Mouse (Mus musculus) heart, embryonic 13.5 days (tissue): Measurements from ENCODE around the gene Gif. TPM values are rescaled to one million over a fixed set of nuclear protein-coding genes. Genes with fewer than 3 reads are reported as not detected.

ENCODE experiments used
- ATAC-seq: fragments of 200-750 bp; cut with Nextera tagmentation; 2 replicates; pipeline ENCODE4 v1.8.0; 2017; ENCODE audit warnings: moderate TSS enrichment; ENCODE audit not compliant: insufficient number of reproducible peaks, low FRiP score, low TSS enrichment; ENCODE audit errors: extremely low read depth
- H3K27ac ChIP-seq: fragments of 300-500 bp; sonication (generic); replicated peaks from 2 replicates; pipeline ENCODE4 v1.5.1; 2015; ENCODE audit warnings: moderate library complexity, mild to moderate bottlenecking, inconsistent platforms
- H3K27me3 ChIP-seq: fragments of 300-500 bp; sonication (generic); replicated peaks from 2 replicates; pipeline ENCODE4 v1.6.1; 2015; ENCODE audit warnings: mild to moderate bottlenecking, inconsistent platforms
- H3K36me3 ChIP-seq: fragments of 300-500 bp; sonication (generic); 2 replicates; pipeline ENCODE4 v1.6.1; 2015; ENCODE audit warnings: mild to moderate bottlenecking, inconsistent platforms
- H3K4me1 ChIP-seq: fragments of 300-500 bp; sonication (generic); 2 replicates; pipeline ENCODE4 v1.6.1; 2015; ENCODE audit warnings: inconsistent platforms
- H3K4me2 ChIP-seq: fragments of 300-500 bp; sonication (generic); 2 replicates; pipeline ENCODE4 v1.6.1; 2015; ENCODE audit warnings: inconsistent platforms, mild to moderate bottlenecking, moderate library complexity
- H3K4me3 ChIP-seq: fragments of 300-500 bp; sonication (generic); 2 replicates; pipeline ENCODE4 v1.5.1; 2015; ENCODE audit warnings: moderate library complexity, mild to moderate bottlenecking, inconsistent platforms
- H3K9ac ChIP-seq: fragments of 300-500 bp; sonication (generic); 2 replicates; pipeline ENCODE4 v1.6.1; 2015; ENCODE audit warnings: inconsistent platforms, mild to moderate bottlenecking, moderate library complexity
- H3K9me3 ChIP-seq: fragments of 300-500 bp; sonication (generic); 2 replicates; pipeline ENCODE4 v1.6.1; 2016; ENCODE audit warnings: inconsistent platforms
- WGBS: fragments of 180-500 bp; shearing (Covaris S2); methylation state at CpG from one replicate; pipeline ENCODE4 v1.1.7; 2015; ENCODE audit warnings: mixed read lengths; 5-methylcytosine and 5-hydroxymethylcytosine counted together
- polyA plus RNA-seq: library from polyadenylated mRNA; unstranded; fragments of >200 nt; fragmentation: Nextera tagmentation; extraction: Ambion mirVana; gene quantifications from 2 replicates; pipeline ENCODE4 v1.2.1, GENCODE M21; 2015

The Gif gene
- polyA plus RNA-seq, 1 experiment from 2014 or later = not detected

DNA sequence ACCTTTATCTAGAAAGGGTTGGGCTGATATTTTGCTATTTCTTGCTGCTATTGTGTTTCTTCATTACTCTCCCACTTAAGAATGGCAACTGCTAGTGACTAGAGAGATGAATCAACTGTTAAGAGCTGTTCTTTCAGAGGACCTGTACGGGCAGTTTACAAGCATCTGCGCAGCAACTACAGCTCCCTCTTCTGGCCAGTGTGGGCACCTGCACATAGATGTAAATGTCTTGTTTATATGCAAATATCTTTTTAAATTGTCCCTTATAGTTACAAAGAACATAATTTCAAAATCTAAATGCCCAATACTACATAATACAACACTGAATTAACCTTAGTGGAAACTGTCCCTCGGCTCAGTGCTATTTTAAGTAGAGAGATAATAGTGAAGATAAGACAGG, 20.8 kb downstream of the Gif start:
- H3K36me3 ChIP-seq = peaks cover 11% of the 10 kb centered on the region
- H3K4me3 ChIP-seq = no peak overlapping the region
- H3K27ac ChIP-seq = no peak overlapping the region
- no peak overlapping the region for H3K9ac ChIP-seq
- H3K9me3 ChIP-seq = no peaks in the 10 kb centered on the region
- H3K4me1 ChIP-seq = peaks cover 8% of the 10 kb centered on the region
- H3K27me3 ChIP-seq = peaks cover 6% of the 10 kb centered on the region; the same call in 1 of the 2 replicates
- no peak overlapping the region for H3K4me2 ChIP-seq
- WGBS = 3% methylated on average over 3 of the region's 3 CpGs
- ATAC-seq = no peak

GRCm38 (mm10) chr19:11769257-11769920, 22.0 kb downstream of the Gif start:
- peak overlapping the region; percentile 74 for H3K4me3 ChIP-seq
- H3K36me3 ChIP-seq = peaks cover 23% of the 10 kb centered on the region
- ATAC-seq = no peak
- H3K4me1 ChIP-seq = peaks cover 8% of the 10 kb centered on the region
- H3K9ac ChIP-seq = no peak overlapping the region
- peak overlapping the region; percentile 85 for H3K4me2 ChIP-seq
- WGBS = 87% methylated on average over 5 of the region's 5 CpGs
- peaks cover 6% of the 10 kb centered on the region; the same call in 1 of the 2 replicates for H3K27me3 ChIP-seq
- no peak overlapping the region for H3K27ac ChIP-seq
- no peaks in the 10 kb centered on the region for H3K9me3 ChIP-seq

GRCm38 (mm10) chr19:11770205-11770892, 23.0 kb downstream of the Gif start, which contains the start of gene Mrpl16:
Gene Mrpl16 (plus strand): TSS chr19:11770391.
- H3K9ac ChIP-seq = peak within 1 kb of the TSS; percentile 86
- H3K4me2 ChIP-seq = peak within 1 kb of the TSS; percentile 85
- no peaks in the 10 kb centered on the region for H3K9me3 ChIP-seq
- H3K27ac ChIP-seq = peak within 1 kb of the TSS; percentile 66
- H3K36me3 ChIP-seq = peaks cover 32% of the 10 kb centered on the region
- WGBS = 1% methylated on average over 30 of the region's 30 CpGs
- H3K4me1 ChIP-seq = peaks cover 8% of the 10 kb centered on the region
- peak; percentile 68 for ATAC-seq
- peaks cover 2% of the 10 kb centered on the region; the same call in 1 of the 2 replicates for H3K27me3 ChIP-seq
- H3K4me3 ChIP-seq = peak within 1 kb of the TSS; percentile 74

GRCm38 (mm10) chr19:11777191-11777865, 30.0 kb downstream of the Gif start:
- Histone ChIP-seq H3K4me1 (no peaks in the 10 kb centered on the region), H3K4me3 (no peak overlapping the region), H3K36me3 (peaks cover 44% of the 10 kb centered on the region), H3K27ac (no peak overlapping the region), H3K9ac (no peak overlapping the region), H3K27me3 (no peaks in the 10 kb centered on the region), H3K4me2 (no peak overlapping the region), H3K9me3 (no peaks in the 10 kb centered on the region)
- 59% methylated on average over 7 of the region's 7 CpGs for WGBS
- ATAC-seq = no peak

GRCm38 (mm10) chr19:11785409-11786154, 38.2 kb downstream of the Gif start:
- 82% methylated on average over 14 of the region's 14 CpGs for WGBS

GRCm38 (mm10) chr19:11787826-11788225, 40.5 kb downstream of the Gif start:
- H3K27me3 ChIP-seq = no peaks in the 10 kb centered on the region
- no peak overlapping the region for H3K9ac ChIP-seq
- H3K36me3 ChIP-seq = no peaks in the 10 kb centered on the region; the same call in 1 of the 2 replicates
- no peak overlapping the region for H3K4me2 ChIP-seq
- 82% methylated on average over 6 of the region's 6 CpGs for WGBS
- ATAC-seq = no peak
- no peaks in the 10 kb centered on the region for H3K4me1 ChIP-seq
- no peak overlapping the region for H3K4me3 ChIP-seq
- no peak overlapping the region for H3K27ac ChIP-seq
- no peaks in the 10 kb centered on the region for H3K9me3 ChIP-seq

More at GRCm38 (mm10) chr19:11785409-11786154, 38.2 kb downstream of the Gif start:
- Histone ChIP-seq H3K27ac (no peak overlapping the region), H3K27me3 (no peaks in the 10 kb centered on the region), H3K4me1 (no peaks in the 10 kb centered on the region), H3K4me3 (no peak overlapping the region), H3K9ac (no peak overlapping the region), H3K36me3 (peaks cover 2% of the 10 kb centered on the region; the same call in 1 of the 2 replicates), H3K9me3 (no peaks in the 10 kb centered on the region), H3K4me2 (no peak overlapping the region)
- no peak for ATAC-seq

DNA sequence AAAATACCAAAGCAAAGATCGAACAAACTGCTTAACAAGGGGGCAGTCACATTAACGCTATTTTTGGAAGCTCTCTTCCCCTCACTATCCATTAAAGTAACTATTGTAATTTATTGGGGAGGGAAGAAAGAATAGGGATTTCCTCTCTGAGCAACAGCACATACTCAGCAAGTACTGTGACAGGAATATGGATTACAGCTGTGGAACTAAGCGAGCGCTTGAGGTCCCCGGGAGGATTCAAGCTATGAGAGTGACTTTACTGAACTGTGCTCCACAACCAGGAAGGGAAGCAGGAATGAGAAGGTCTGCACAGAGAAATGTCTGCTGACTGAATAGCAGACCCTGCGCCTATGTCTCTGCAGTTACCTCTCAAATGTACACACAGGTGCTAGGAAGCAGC, 41.5 kb downstream of the Gif start:
- no peaks in the 10 kb centered on the region for H3K4me1 ChIP-seq
- H3K9me3 ChIP-seq = no peaks in the 10 kb centered on the region
- WGBS = 77% methylated on average over 6 of the region's 6 CpGs
- H3K27ac ChIP-seq = no peak overlapping the region
- H3K4me3 ChIP-seq = no peak overlapping the region
- no peak for ATAC-seq
- no peak overlapping the region for H3K4me2 ChIP-seq
- no peaks in the 10 kb centered on the region; the same call in 1 of the 2 replicates for H3K36me3 ChIP-seq
- no peaks in the 10 kb centered on the region for H3K27me3 ChIP-seq
- H3K9ac ChIP-seq = no peak overlapping the region

DNA sequence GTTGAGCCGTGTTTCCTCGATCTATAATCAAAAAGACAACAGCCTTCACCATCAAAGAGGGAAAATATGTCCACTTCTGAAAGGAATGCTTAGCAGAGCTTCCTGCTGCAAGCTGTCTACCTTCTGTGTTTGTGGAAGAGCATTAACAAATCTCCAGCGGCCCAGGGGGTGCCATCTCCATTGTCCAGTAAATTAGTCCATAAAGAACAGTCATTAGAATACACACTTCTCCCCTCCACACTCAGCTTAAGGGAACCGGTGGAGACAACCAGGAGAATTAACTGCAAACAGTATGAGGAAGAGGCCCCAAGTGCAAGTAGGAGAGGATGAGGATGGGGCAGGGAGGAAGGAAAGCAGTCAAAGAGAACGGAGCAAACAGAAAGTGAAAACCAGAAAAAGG, 44.5 kb downstream of the Gif start:
- no peaks in the 10 kb centered on the region for H3K36me3 ChIP-seq
- H3K4me1 ChIP-seq = no peaks in the 10 kb centered on the region
- no peak overlapping the region for H3K9ac ChIP-seq
- H3K27me3 ChIP-seq = no peaks in the 10 kb centered on the region
- no peak overlapping the region for H3K4me3 ChIP-seq
- H3K4me2 ChIP-seq = no peak overlapping the region
- no peak for ATAC-seq
- no peaks in the 10 kb centered on the region for H3K9me3 ChIP-seq
- WGBS = 66% methylated on average over 5 of the region's 5 CpGs
- H3K27ac ChIP-seq = no peak overlapping the region

- no peaks in the 10 kb centered on the region for H3K9me3 ChIP-seq
- no peak overlapping the region for H3K4me3 ChIP-seq
- H3K36me3 ChIP-seq = no peaks in the 10 kb centered on the region
- ATAC-seq = no peak
- H3K27me3 ChIP-seq = no peaks in the 10 kb centered on the region
- H3K4me1 ChIP-seq = no peaks in the 10 kb centered on the region
- WGBS = 68% methylated on average over 2 of the region's 2 CpGs
- no peak overlapping the region for H3K9ac ChIP-seq
- H3K27ac ChIP-seq = no peak overlapping the region
- H3K4me2 ChIP-seq = no peak overlapping the region
These were observed 46.5 kb downstream of the Gif start for GRCm38 (mm10) chr19:11793741-11794359.

- H3K9me3 ChIP-seq = no peaks in the 10 kb centered on the region
These were observed 47.1 kb downstream of the Gif start for GRCm38 (mm10) chr19:11794447-11794846.

More at GRCm38 (mm10) chr19:11794447-11794846, 47.1 kb downstream of the Gif start:
- Histone ChIP-seq H3K9ac (no peak overlapping the region), H3K4me1 (no peaks in the 10 kb centered on the region), H3K4me2 (no peak overlapping the region), H3K36me3 (no peaks in the 10 kb centered on the region), H3K27me3 (no peaks in the 10 kb centered on the region), H3K27ac (no peak overlapping the region), H3K4me3 (no peak overlapping the region)
- WGBS = 71% methylated on average over 6 of the region's 6 CpGs
- no peak for ATAC-seq
